Mouse (Mus musculus): ENCODE results near the gene Adcy9.

Gene Adcy9

GRCm38 (mm10) chr16:4418776-4419545 is 1.3 kb downstream of the Adcy9 start:
- peak in 1 of 2 experiments; percentile 42 for DNase-seq

- no peak for DNase-seq
Measured at GRCm38 (mm10) chr16:4418072-4418471, 2.2 kb downstream of the Adcy9 start.

GRCm38 (mm10) chr16:4417455-4417854 is 2.8 kb downstream of the Adcy9 start:
- DNase-seq: no peak

- DNase-seq: no peak
Measured at GRCm38 (mm10) chr16:4414881-4415585, 5.3 kb downstream of the Adcy9 start.

DNA sequence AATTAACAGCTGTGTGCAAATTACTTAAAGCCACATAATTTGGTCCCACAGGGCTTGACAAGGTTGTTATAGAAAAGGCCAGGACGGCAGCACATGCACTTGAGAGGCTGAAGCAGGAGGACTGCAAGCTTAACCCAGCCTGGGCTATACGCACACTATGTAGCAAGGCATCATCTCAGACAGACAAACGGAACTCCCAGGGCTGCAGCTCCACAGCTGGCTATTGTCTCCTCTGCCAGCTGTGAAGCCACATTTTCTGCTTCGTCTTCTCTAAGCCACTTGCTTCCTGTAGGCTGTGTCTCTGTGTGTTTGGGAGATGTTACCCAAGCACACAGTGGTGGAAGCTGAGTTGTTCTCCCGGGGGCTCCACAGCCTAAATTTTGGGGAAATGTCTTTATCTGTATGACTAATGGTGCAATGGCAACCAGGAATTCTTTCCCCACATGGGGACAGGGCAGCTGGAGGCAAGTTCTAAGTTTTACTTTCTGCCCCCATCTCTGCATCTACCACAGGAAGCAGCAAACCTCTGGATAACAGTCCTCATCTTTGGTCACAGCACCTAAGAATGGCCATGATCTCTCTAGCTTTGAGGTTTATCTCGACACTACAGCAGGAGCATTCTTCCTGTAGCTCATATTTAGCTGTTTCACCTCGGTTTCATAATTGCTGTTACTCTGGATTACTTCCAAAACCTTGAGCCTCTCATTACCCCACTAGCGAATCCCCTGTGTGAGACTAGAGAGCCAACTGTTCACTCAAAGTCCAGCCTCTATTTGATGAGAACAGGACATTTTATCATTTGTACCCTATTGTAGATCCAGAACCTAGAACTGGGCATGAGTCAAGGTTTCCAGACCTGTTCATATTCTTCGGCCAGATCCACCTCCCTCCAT is 6.1 kb downstream of the Adcy9 start:
- no peak for DNase-seq

- no peak for DNase-seq
Measured at GRCm38 (mm10) chr16:4413301-4413700, 7.0 kb downstream of the Adcy9 start.

GRCm38 (mm10) chr16:4412298-4412697 is 8.0 kb downstream of the Adcy9 start:
- no peak for DNase-seq

GRCm38 (mm10) chr16:4411296-4411695 is 9.0 kb downstream of the Adcy9 start:
- DNase-seq: no peak

DNA sequence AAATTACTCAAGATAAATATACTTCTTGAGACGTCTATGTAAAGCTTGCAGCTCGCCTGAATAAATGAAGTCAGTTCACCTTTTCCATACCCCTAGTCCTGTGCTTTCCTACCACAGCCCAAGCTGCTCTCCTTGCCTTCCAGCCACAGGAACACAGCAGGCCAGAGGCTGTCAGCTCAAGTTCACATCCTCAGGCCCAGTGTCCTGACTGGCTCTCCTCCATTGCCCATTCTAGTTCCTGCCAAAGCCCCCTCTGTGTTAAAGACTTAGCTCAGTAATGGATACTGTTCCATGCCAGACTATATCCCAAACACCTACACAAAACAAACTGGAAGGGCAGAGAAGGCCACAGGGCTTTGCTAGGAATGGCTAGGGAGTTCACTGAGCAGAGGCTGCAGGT is 12.8 kb downstream of the Adcy9 start:
- no peak for DNase-seq

GRCm38 (mm10) chr16:4406706-4407105 is 13.6 kb downstream of the Adcy9 start:
- peak; percentile 59 to 63 for DNase-seq

DNA sequence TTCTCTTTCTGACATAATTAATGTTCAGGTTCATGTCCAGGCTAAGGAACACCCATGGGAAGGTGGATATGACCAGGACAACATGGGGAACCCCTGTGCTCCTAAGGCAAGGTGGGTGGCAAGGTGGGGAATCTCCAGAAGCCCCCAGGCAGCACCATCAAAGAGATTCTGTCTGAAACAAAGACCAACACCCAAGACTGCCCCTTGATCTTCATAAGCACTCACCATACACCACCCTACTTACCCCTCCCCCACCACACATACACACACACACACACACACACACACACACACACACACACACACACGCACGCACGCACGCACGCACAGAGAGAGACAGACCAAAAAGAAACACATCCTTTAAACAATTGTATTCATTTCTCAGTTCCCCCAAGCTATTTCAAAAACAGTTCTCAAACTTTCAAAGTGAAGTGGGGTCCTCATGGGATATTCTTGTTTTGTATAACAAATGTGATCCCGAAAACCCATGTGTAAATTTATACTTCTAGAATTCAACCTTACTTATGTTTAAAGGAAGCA is 14.2 kb downstream of the Adcy9 start:
- no peak for DNase-seq

DNA sequence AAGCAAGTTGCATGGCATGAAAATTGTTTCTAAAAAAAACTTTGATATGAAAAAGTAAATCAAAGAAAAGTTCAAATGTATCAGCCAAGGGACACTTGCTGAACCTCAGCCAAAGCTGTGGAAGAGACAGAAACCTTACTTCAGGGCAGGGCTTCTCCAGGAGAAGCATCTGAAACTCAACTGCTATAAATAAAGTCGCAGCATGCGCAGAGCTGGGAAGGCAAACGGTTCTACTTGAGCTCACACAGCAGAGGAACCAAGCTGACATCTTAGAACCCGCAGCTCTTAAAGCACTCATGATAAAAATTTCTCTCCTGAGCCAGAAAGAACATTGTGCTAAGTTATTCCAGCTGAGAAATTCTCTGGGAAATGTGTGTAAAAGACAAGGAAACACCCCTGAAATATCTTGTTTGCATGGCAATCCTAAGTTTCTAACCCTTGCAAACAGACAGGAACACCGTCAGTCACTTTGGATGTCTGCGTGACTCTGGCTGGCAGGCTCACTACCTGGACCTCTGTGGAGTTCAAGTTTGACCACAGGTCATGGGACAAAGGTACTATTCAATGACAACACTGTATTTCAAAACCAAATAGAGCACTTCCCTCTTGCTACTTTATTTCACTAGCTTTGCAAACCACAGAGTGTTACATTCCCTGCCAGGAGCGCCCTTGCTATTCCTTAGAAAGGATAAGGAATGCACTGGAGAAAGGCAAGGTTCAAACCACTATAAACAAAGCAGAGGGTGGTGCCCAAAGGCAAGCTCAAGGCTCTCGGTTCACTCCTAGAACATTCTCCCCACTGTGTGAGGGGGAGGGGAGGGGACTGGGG is 15.2 kb downstream of the Adcy9 start:
- DNase-seq: peak; percentile 49 to 66

- DNase-seq: no peak
Measured at GRCm38 (mm10) chr16:4401109-4401508, 19.2 kb downstream of the Adcy9 start.

GRCm38 (mm10) chr16:4399471-4400223 is 20.7 kb downstream of the Adcy9 start:
- peak; percentile 23 to 46 for DNase-seq

DNA sequence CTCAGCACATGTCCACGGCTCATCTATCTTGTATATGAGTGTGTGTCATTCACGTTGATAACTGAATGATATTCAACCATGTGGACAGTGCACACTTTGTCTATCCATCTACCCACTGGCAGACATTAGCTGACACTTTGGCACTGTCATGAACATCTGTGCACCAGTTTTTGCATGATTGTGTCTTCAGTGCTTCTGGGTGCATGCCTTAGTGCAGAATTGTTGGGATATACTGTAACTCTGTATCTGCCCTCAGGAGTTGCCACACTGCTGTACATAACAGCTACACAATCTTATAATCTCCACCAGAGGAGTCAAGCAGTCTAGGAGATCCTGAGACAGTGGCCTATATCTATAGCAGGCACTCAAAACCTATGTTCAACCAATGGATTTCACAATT is 21.5 kb downstream of the Adcy9 start:
- no peak for DNase-seq

GRCm38 (mm10) chr16:4397636-4398035 is 22.7 kb downstream of the Adcy9 start:
- no peak for DNase-seq

GRCm38 (mm10) chr16:4395687-4396341 is 24.5 kb downstream of the Adcy9 start:
- no peak for DNase-seq

DNA sequence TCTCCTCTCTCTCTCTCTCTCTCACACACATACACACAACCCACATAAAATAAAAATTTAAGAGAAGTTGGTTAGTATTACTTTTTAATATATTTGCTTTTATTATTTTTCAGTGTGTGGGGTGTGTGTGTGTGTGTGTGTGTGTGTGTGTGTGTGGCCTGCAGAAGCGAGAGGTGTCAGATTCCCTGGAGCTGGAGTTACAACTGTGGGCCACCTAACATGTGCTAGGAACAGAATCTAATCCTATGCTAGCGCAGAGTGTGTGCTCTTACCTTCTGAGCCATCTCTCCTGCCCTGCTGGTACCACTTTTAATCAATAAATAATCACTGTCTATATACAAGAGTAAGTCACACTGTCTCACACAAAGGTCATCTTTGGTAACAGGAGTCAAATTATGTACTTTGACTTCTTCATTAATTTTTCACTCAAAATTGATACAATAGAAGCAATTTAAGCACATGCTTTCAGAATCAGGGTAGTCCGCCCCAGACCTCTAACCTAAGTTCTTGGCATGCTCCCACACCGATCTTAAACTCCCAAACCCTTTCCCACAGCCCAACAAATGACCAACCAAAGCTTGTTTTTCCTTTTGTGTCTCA is 25.2 kb downstream of the Adcy9 start:
- DNase-seq: no peak

- DNase-seq: no peak
Measured at GRCm38 (mm10) chr16:4383473-4384038, 36.7 kb downstream of the Adcy9 start.

DNA sequence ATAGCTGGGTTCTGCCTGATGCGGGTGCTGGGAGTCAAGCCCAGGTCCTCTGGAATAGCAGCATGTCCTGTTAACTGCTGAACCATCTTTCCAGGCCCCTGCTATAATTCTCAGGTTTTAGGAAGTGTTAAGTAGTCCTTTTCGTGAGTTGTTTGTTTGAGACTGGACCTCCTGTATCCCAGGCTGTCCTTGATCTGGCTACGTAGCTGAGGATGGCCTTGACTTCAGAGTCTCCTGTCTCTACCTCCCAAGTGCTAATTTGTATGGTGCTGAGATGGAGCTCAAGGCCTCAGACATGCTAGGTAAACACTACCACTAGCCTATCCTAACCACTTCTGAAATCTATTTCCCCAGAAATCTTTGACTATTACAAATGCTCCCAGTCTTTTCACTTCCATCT is 37.9 kb downstream of the Adcy9 start:
- no peak for DNase-seq

Data from kidney, postnatal 25 days (tissue).